Mouse (Mus musculus): ENCODE data around the gene Hcn4. TPM values are rescaled to one million over a fixed set of nuclear protein-coding genes. Genes with fewer than 3 reads are reported as not detected.

Hcn4 gene
- polyA plus RNA-seq, 1 experiment: not detected

- H3K27me3 ChIP-seq (ENCODE audit: control insufficient read depth): no peaks in the 10 kb centered on the region
- H3K4me3 ChIP-seq (replicated peaks): no peak overlapping the region
- no peaks in the 10 kb centered on the region for H3K4me1 ChIP-seq (ENCODE audit: control insufficient read depth)
- H3K9me3 ChIP-seq (ENCODE audit: control insufficient read depth, low read length): no peaks in the 10 kb centered on the region
- TF ChIP-seq GATA1 (IDR thresholded peaks at IDR 0.05; ENCODE audit: low read length) (no peak), TAL1 (IDR thresholded peaks at IDR 0.05; ENCODE audit: low read length) (no peak)
- no peaks in the 10 kb centered on the region for H3K36me3 ChIP-seq (ENCODE audit: control insufficient read depth)
These were observed 15.3 kb downstream of the Hcn4 start for GRCm38 (mm10) chr9:58838504-58838903.

GRCm38 (mm10) chr9:58841655-58842054, 18.4 kb downstream of the Hcn4 start:
- H3K4me1 ChIP-seq (ENCODE audit: control insufficient read depth): no peaks in the 10 kb centered on the region
- TF ChIP-seq TAL1 (IDR thresholded peaks at IDR 0.05; ENCODE audit: low read length) (no peak), GATA1 (IDR thresholded peaks at IDR 0.05; ENCODE audit: low read length) (no peak)
- no peaks in the 10 kb centered on the region for H3K9me3 ChIP-seq (ENCODE audit: control insufficient read depth, low read length)
- no peaks in the 10 kb centered on the region for H3K27me3 ChIP-seq (ENCODE audit: control insufficient read depth)
- H3K36me3 ChIP-seq (ENCODE audit: control insufficient read depth): no peaks in the 10 kb centered on the region
- H3K4me3 ChIP-seq (replicated peaks): no peak overlapping the region

GRCm38 (mm10) chr9:58844597-58844996, 21.4 kb downstream of the Hcn4 start:
- H3K4me3 ChIP-seq (replicated peaks): no peak overlapping the region
- H3K36me3 ChIP-seq (ENCODE audit: control insufficient read depth): no peaks in the 10 kb centered on the region
- no peaks in the 10 kb centered on the region for H3K4me1 ChIP-seq (ENCODE audit: control insufficient read depth)
- H3K9me3 ChIP-seq (ENCODE audit: control insufficient read depth, low read length): no peaks in the 10 kb centered on the region
- TF ChIP-seq TAL1 (IDR thresholded peaks at IDR 0.05; ENCODE audit: low read length): no peak
- TF ChIP-seq GATA1 (IDR thresholded peaks at IDR 0.05; ENCODE audit: low read length): no peak
- H3K27me3 ChIP-seq (ENCODE audit: control insufficient read depth): no peaks in the 10 kb centered on the region

- no peaks in the 10 kb centered on the region for H3K36me3 ChIP-seq (ENCODE audit: control insufficient read depth)
- H3K27me3 ChIP-seq (ENCODE audit: control insufficient read depth): no peaks in the 10 kb centered on the region
- H3K9me3 ChIP-seq (ENCODE audit: control insufficient read depth, low read length): no peaks in the 10 kb centered on the region
- no peak for TF ChIP-seq GATA1 (IDR thresholded peaks at IDR 0.05; ENCODE audit: low read length)
- TF ChIP-seq TAL1 (IDR thresholded peaks at IDR 0.05; ENCODE audit: low read length): no peak
- no peaks in the 10 kb centered on the region for H3K4me1 ChIP-seq (ENCODE audit: control insufficient read depth)
- no peak overlapping the region for H3K4me3 ChIP-seq (replicated peaks)
These were observed 23.8 kb downstream of the Hcn4 start for GRCm38 (mm10) chr9:58847008-58847407.

- TF ChIP-seq GATA1 (IDR thresholded peaks at IDR 0.05; ENCODE audit: low read length) (no peak), TAL1 (IDR thresholded peaks at IDR 0.05; ENCODE audit: low read length) (no peak)
- no peak overlapping the region for H3K4me3 ChIP-seq (replicated peaks)
- H3K27me3 ChIP-seq (ENCODE audit: control insufficient read depth): no peaks in the 10 kb centered on the region
- H3K4me1 ChIP-seq (ENCODE audit: control insufficient read depth): no peaks in the 10 kb centered on the region
- no peaks in the 10 kb centered on the region for H3K9me3 ChIP-seq (ENCODE audit: control insufficient read depth, low read length)
- no peaks in the 10 kb centered on the region for H3K36me3 ChIP-seq (ENCODE audit: control insufficient read depth)
These were observed 24.5 kb downstream of the Hcn4 start for GRCm38 (mm10) chr9:58847676-58848075.

GRCm38 (mm10) chr9:58849576-58850315, 26.5 kb downstream of the Hcn4 start:
- TF ChIP-seq GATA1 (IDR thresholded peaks at IDR 0.05; ENCODE audit: low read length) (no peak), TAL1 (IDR thresholded peaks at IDR 0.05; ENCODE audit: low read length) (no peak)
- Histone ChIP-seq H3K4me3 (replicated peaks) (no peak overlapping the region), H3K27me3 (ENCODE audit: control insufficient read depth) (no peaks in the 10 kb centered on the region)

GRCm38 (mm10) chr9:58854931-58855330, 31.7 kb downstream of the Hcn4 start:
- no peaks in the 10 kb centered on the region for H3K4me1 ChIP-seq (ENCODE audit: control insufficient read depth)
- no peaks in the 10 kb centered on the region for H3K9me3 ChIP-seq (ENCODE audit: control insufficient read depth, low read length)
- H3K27me3 ChIP-seq (ENCODE audit: control insufficient read depth): peaks cover 14% of the 10 kb centered on the region
- TF ChIP-seq GATA1 (IDR thresholded peaks at IDR 0.05; ENCODE audit: low read length) (no peak), TAL1 (IDR thresholded peaks at IDR 0.05; ENCODE audit: low read length) (no peak)
- no peak overlapping the region for H3K4me3 ChIP-seq (replicated peaks)
- H3K36me3 ChIP-seq (ENCODE audit: control insufficient read depth): no peaks in the 10 kb centered on the region

More at GRCm38 (mm10) chr9:58849576-58850315, 26.5 kb downstream of the Hcn4 start:
- Histone ChIP-seq H3K4me1 (ENCODE audit: control insufficient read depth) (no peaks in the 10 kb centered on the region), H3K9me3 (ENCODE audit: control insufficient read depth, low read length) (no peaks in the 10 kb centered on the region), H3K36me3 (ENCODE audit: control insufficient read depth) (no peaks in the 10 kb centered on the region)

GRCm38 (mm10) chr9:58859080-58859635, 35.9 kb downstream of the Hcn4 start:
- Histone ChIP-seq H3K36me3 (ENCODE audit: control insufficient read depth) (no peaks in the 10 kb centered on the region), H3K4me3 (replicated peaks) (no peak overlapping the region), H3K4me1 (ENCODE audit: control insufficient read depth) (no peaks in the 10 kb centered on the region), H3K9me3 (ENCODE audit: control insufficient read depth, low read length) (no peaks in the 10 kb centered on the region), H3K27me3 (ENCODE audit: control insufficient read depth) (peaks cover 18% of the 10 kb centered on the region)
- no peak for TF ChIP-seq TAL1 (IDR thresholded peaks at IDR 0.05; ENCODE audit: low read length)
- no peak for TF ChIP-seq GATA1 (IDR thresholded peaks at IDR 0.05; ENCODE audit: low read length)

- H3K4me3 ChIP-seq (replicated peaks): no peak overlapping the region
- H3K4me1 ChIP-seq (ENCODE audit: control insufficient read depth): no peaks in the 10 kb centered on the region
- peaks cover 15% of the 10 kb centered on the region for H3K27me3 ChIP-seq (ENCODE audit: control insufficient read depth)
- TF ChIP-seq GATA1 (IDR thresholded peaks at IDR 0.05; ENCODE audit: low read length) (no peak), TAL1 (IDR thresholded peaks at IDR 0.05; ENCODE audit: low read length) (no peak)
- no peaks in the 10 kb centered on the region for H3K9me3 ChIP-seq (ENCODE audit: control insufficient read depth, low read length)
- no peaks in the 10 kb centered on the region for H3K36me3 ChIP-seq (ENCODE audit: control insufficient read depth)
These were observed 40.6 kb downstream of the Hcn4 start for GRCm38 (mm10) chr9:58863826-58864225.
